Mouse (Mus musculus) MEL (cell line): ENCODE data around the gene Pik3ip1.

Experiments
- CTCF ChIP-seq, 3 experiments: IDR thresholded peaks in 2 of 3; conservative IDR thresholded peaks in 1 of 3; 2 replicates each; pipeline ENCODE4 v1.5.1; 2011 to 2012; ENCODE audit warnings: low read length in 3 of 3, low read depth in 2 of 3, mild to moderate bottlenecking in 2 of 3, improper control_type of control experiment in 1 of 3, inconsistent platforms in 1 of 3, mixed read lengths in 1 of 3, moderate library complexity in 1 of 3; ENCODE audit not compliant: control insufficient read depth in 1 of 3, insufficient read depth in 1 of 3, poor library complexity in 1 of 3, severe bottlenecking in 1 of 3
- GATA1 ChIP-seq: IDR thresholded peaks from 2 replicates; pipeline ENCODE4 v1.6.1; 2011; ENCODE audit warnings: low read depth, low read length, improper control_type of control experiment
- POLR2A ChIP-seq, 2 experiments: IDR thresholded peaks; 2 replicates each; pipeline ENCODE4 v1.6.1; 2011 to 2012; ENCODE audit warnings: low read length in 2 of 2, mild to moderate bottlenecking in 2 of 2, control low read depth in 1 of 2, improper control_type of control experiment in 1 of 2, low read depth in 1 of 2, moderate library complexity in 1 of 2; ENCODE audit not compliant: control insufficient read depth in 1 of 2, insufficient read depth in 1 of 2, poor library complexity in 1 of 2
- UBTF ChIP-seq: IDR thresholded peaks from 2 replicates; pipeline ENCODE4 v1.6.1; 2012; ENCODE audit warnings: low read depth, mild to moderate bottlenecking, inconsistent platforms, low read length, improper control_type of control experiment, moderate library complexity, borderline replicate concordance; ENCODE audit not compliant: insufficient read depth

- TF ChIP-seq UBTF (no peak), CTCF (IDR thresholded peaks at IDR 0.05 in 2 of 3, conservative IDR thresholded peaks at IDR 0.05 in 1 of 3; ENCODE audit: control insufficient read depth in 1 of 3, insufficient read depth in 1 of 3, low read depth in 2 of 3, low read length in 3 of 3, poor library complexity in 1 of 3, severe bottlenecking in 1 of 3) (no peak), POLR2A (IDR thresholded peaks at IDR 0.05; ENCODE audit: control insufficient read depth in 1 of 2, insufficient read depth in 1 of 2, low read depth in 1 of 2, low read length in 2 of 2, poor library complexity in 1 of 2) (no peak), GATA1 (no peak)
These were observed 36.8 kb upstream of the Pik3ip1 start for GRCm38 (mm10) chr11:3293361-3293760.
